Mouse (Mus musculus): ENCODE measurements around the gene Kbtbd7. TPM values are rescaled to one million over a fixed set of nuclear protein-coding genes. Genes with fewer than 3 reads are reported as not detected.
A peak's percentile ranks its signal among the peaks of the same experiment; 100 is the strongest.

The Kbtbd7 gene
- polyA plus RNA-seq (2012), result 0.09 and 0.14 TPM in 2 replicates

DNA sequence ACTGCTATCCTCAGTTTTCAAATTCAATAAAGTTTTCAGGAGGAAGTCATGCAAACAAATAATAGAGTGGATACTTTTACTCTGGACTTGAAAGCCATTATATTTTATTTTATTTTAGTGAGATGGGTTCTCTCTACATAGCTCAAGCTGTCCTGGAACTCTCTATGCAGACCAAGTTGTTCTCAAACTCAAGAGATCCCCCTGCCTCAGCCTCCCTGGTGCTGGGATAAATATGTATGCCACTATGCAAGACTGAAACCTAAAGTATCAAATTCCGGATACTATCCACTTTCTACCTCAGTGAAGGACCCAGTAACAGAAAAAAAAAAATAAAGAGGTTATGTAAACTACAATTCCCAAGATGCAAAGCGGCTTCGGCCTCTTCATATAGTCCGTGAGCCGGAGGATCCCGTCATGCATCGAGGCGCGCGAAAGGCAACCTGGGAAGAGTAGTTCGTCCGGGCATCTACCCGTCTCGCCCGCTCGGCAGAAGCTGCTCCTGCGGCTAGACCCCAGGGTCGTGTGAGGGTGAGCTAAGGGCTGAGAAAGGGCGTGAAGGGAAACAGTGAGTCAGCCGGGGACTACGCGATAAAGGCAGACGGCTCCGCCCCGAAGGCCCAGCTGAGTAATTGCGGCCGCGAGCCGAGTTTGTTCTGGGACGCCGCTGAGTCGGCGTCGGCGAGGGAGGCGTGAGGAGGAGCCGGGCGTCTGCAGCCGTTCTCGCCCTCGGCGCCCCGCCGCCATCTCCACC, at the start of gene Kbtbd7:
TSS of gene Kbtbd7 (plus strand) at position 533 of the 751 bp plus-strand sequence.
- Histone ChIP-seq H3K27me3 (ENCODE audit: control insufficient read depth) (no peaks in the 10 kb centered on the region), H3K4me1 (ENCODE audit: control insufficient read depth) (peaks cover 19% of the 10 kb centered on the region), H3K9me3 (ENCODE audit: control insufficient read depth, low read length) (peaks cover 7% of the 10 kb centered on the region), H3K36me3 (ENCODE audit: control insufficient read depth) (peaks cover 12% of the 10 kb centered on the region), H3K4me3 (replicated peaks) (peak within 1 kb of the TSS; percentile 80)
- TF ChIP-seq TAL1 (IDR thresholded peaks at IDR 0.05; ENCODE audit: low read length) (no peak), GATA1 (IDR thresholded peaks at IDR 0.05; ENCODE audit: low read length) (no peak)

- no peak for TF ChIP-seq GATA1 (IDR thresholded peaks at IDR 0.05; ENCODE audit: low read length)
- TF ChIP-seq TAL1 (IDR thresholded peaks at IDR 0.05; ENCODE audit: low read length), result no peak
- peaks cover 76% of the 10 kb centered on the region for H3K36me3 ChIP-seq (ENCODE audit: control insufficient read depth)
- H3K4me3 ChIP-seq (replicated peaks), result no peak overlapping the region
- no peaks in the 10 kb centered on the region for H3K9me3 ChIP-seq (ENCODE audit: control insufficient read depth, low read length)
- H3K27me3 ChIP-seq (ENCODE audit: control insufficient read depth), result no peaks in the 10 kb centered on the region
- no peaks in the 10 kb centered on the region; the same call in 1 of the 2 replicates for H3K4me1 ChIP-seq (ENCODE audit: control insufficient read depth)
These were observed 49.3 kb upstream of the Kbtbd7 start for GRCm38 (mm10) chr14:79377041-79377440.

- peaks cover 86% of the 10 kb centered on the region for H3K36me3 ChIP-seq (ENCODE audit: control insufficient read depth)
- no peaks in the 10 kb centered on the region for H3K9me3 ChIP-seq (ENCODE audit: control insufficient read depth, low read length)
- H3K4me1 ChIP-seq (ENCODE audit: control insufficient read depth), result peaks cover 22% of the 10 kb centered on the region
- TF ChIP-seq TAL1 (IDR thresholded peaks at IDR 0.05; ENCODE audit: low read length) (no peak), GATA1 (IDR thresholded peaks at IDR 0.05; ENCODE audit: low read length) (no peak)
- no peaks in the 10 kb centered on the region for H3K27me3 ChIP-seq (ENCODE audit: control insufficient read depth)
- H3K4me3 ChIP-seq (replicated peaks), result no peak overlapping the region
These were observed 43.2 kb upstream of the Kbtbd7 start for GRCm38 (mm10) chr14:79383120-79383519.

GRCm38 (mm10) chr14:79388304-79388703, 38.0 kb upstream of the Kbtbd7 start:
- Histone ChIP-seq H3K36me3 (ENCODE audit: control insufficient read depth) (peaks cover 51% of the 10 kb centered on the region), H3K9me3 (ENCODE audit: control insufficient read depth, low read length) (no peaks in the 10 kb centered on the region), H3K4me1 (ENCODE audit: control insufficient read depth) (peaks cover 48% of the 10 kb centered on the region), H3K4me3 (replicated peaks) (no peak overlapping the region), H3K27me3 (ENCODE audit: control insufficient read depth) (no peaks in the 10 kb centered on the region)
- TF ChIP-seq TAL1 (IDR thresholded peaks at IDR 0.05; ENCODE audit: low read length), result no peak
- TF ChIP-seq GATA1 (IDR thresholded peaks at IDR 0.05; ENCODE audit: low read length), result no peak

DNA sequence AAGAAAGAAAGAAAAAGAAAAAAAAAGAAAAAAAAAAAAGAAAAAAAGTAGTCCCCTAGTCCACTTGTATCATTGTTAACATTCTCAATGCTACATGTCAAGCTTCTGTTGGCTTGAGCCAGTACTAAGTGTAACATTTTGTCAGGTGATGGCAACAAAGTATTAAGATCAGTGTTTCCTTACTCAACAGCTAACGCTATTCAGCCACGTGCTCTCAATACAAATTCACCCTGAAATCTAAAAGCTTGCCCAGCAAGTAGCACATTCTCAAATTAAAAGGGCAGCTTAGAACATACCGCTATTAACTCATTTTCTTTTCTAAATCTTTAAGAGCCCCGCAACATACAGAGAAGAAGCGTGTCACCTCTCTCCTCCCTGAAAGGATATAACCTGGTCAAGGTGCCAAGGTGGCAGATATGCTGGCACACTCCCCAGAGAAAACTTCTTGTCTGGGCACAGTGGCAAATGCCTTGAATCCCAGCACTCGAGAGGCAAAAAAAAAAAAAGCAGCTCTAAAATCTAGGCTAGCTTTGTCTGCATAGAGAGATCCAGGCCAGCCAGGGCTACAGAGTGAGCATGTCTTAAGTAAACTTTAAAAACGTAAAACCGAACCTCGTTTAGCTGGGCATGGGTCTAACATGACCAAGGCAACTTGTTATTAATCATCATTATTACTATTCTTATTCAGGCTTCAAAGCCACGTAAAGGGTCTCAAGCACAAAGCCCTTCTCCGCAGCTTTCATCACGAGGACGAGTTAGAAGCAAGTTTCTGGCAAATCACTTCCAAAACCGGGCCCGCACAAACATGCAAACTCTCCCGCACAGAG, 36.7 kb upstream of the Kbtbd7 start:
- Histone ChIP-seq H3K9me3 (ENCODE audit: control insufficient read depth, low read length) (no peaks in the 10 kb centered on the region), H3K36me3 (ENCODE audit: control insufficient read depth) (peaks cover 40% of the 10 kb centered on the region), H3K4me3 (replicated peaks) (peak overlapping the region; percentile 100), H3K27me3 (ENCODE audit: control insufficient read depth) (no peaks in the 10 kb centered on the region), H3K4me1 (ENCODE audit: control insufficient read depth) (peaks cover 40% of the 10 kb centered on the region)
- TF ChIP-seq GATA1 (IDR thresholded peaks at IDR 0.05; ENCODE audit: low read length) (no peak), TAL1 (IDR thresholded peaks at IDR 0.05; ENCODE audit: low read length) (no peak)

DNA sequence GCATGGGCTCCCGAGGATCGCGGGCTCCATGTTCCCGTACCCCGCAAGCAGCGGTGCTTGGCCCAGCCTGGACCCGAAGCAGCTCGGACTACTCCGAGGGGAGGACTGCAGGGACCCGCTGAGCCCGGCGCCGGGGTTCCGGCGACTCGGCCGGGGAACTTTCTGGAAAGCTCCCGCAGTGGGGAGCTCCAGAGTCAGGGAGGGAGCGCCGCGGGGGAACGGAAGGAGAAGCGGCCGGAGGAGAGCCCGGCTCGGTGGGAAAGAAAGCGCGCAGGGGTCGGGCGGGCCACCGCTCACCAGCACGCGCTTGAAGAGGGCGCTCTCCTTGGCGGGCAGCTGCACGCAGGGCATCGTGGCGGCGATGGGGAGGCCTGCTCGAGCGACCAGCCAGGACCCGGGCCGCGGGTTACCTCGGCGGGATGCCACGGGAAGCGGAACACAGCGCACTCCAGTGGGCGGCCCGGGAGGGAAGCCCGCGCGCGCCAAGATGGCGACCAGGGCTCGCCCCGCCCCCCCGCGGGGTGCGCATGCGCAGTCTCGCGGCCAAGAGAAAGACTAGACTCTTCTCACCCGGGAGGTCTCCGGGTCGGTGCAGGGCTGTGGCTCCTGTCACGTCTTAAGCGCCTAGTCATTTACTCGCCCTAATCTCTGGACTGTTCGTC, 35.9 kb upstream of the Kbtbd7 start, which contains the start of gene Naa16:
TSS of gene Naa16 (minus strand) at position 514 of the 662 bp plus-strand sequence.
- H3K27me3 ChIP-seq (ENCODE audit: control insufficient read depth), result no peaks in the 10 kb centered on the region
- peaks cover 40% of the 10 kb centered on the region for H3K4me1 ChIP-seq (ENCODE audit: control insufficient read depth)
- peaks cover 32% of the 10 kb centered on the region for H3K36me3 ChIP-seq (ENCODE audit: control insufficient read depth)
- no peaks in the 10 kb centered on the region for H3K9me3 ChIP-seq (ENCODE audit: control insufficient read depth, low read length)
- H3K4me3 ChIP-seq (replicated peaks), result peak within 1 kb of the TSS; percentile 100
- TF ChIP-seq GATA1 (IDR thresholded peaks at IDR 0.05; ENCODE audit: low read length) (no peak), TAL1 (IDR thresholded peaks at IDR 0.05; ENCODE audit: low read length) (no peak)

- Histone ChIP-seq H3K4me3 (replicated peaks) (no peak overlapping the region), H3K4me1 (ENCODE audit: control insufficient read depth) (peaks cover 38% of the 10 kb centered on the region), H3K9me3 (ENCODE audit: control insufficient read depth, low read length) (no peaks in the 10 kb centered on the region), H3K36me3 (ENCODE audit: control insufficient read depth) (peaks cover 5% of the 10 kb centered on the region), H3K27me3 (ENCODE audit: control insufficient read depth) (no peaks in the 10 kb centered on the region)
- TF ChIP-seq GATA1 (IDR thresholded peaks at IDR 0.05; ENCODE audit: low read length), result no peak
- no peak for TF ChIP-seq TAL1 (IDR thresholded peaks at IDR 0.05; ENCODE audit: low read length)
These were observed 33.0 kb upstream of the Kbtbd7 start for GRCm38 (mm10) chr14:79393289-79393688.

- H3K27me3 ChIP-seq (ENCODE audit: control insufficient read depth), result no peaks in the 10 kb centered on the region
- peaks cover 3% of the 10 kb centered on the region for H3K36me3 ChIP-seq (ENCODE audit: control insufficient read depth)
- H3K4me1 ChIP-seq (ENCODE audit: control insufficient read depth), result peaks cover 37% of the 10 kb centered on the region
- H3K9me3 ChIP-seq (ENCODE audit: control insufficient read depth, low read length), result no peaks in the 10 kb centered on the region
- TF ChIP-seq GATA1 (IDR thresholded peaks at IDR 0.05; ENCODE audit: low read length) (no peak), TAL1 (IDR thresholded peaks at IDR 0.05; ENCODE audit: low read length) (no peak)
- H3K4me3 ChIP-seq (replicated peaks), result no peak overlapping the region
These were observed 31.7 kb upstream of the Kbtbd7 start for GRCm38 (mm10) chr14:79394564-79394963.
